Mouse (Mus musculus): ENCODE measurements at regions not wholly inside any gene's neighbourhood (a gene's known extent, or its start where the extent isn't known, plus 50 kb on each side); places are given as distances from the start of the nearest gene placed in this dataset.

GRCm38 (mm10) chr9:41582711-41583236 is 421.3 kb upstream of the Ubash3b start:
- Histone ChIP-seq H3K9ac (ENCODE audit: low read depth, low read length, severe bottlenecking) (peak overlapping the region; percentile 96), H3K4me2 (replicated peaks; ENCODE audit: low read depth, low read length, severe bottlenecking) (peak overlapping the region; percentile 62), H3K27me3 (ENCODE audit: control insufficient read depth, insufficient read depth, low read length) (no peaks in the 10 kb centered on the region), H3K4me3 (replicated peaks; ENCODE audit: low read length) (peak overlapping the region; percentile 64), H3K4me1 (ENCODE audit: control insufficient read depth, insufficient read depth, low read length) (peaks cover 20% of the 10 kb centered on the region), H3K36me3 (ENCODE audit: control insufficient read depth, insufficient read depth, low read length) (peaks cover 23% of the 10 kb centered on the region), H3K27ac (replicated peaks; ENCODE audit: low read depth, low read length) (peak overlapping the region; percentile 99), H3K9me3 (ENCODE audit: control insufficient read depth, low read length) (no peaks in the 10 kb centered on the region)
- ATAC-seq (ENCODE audit: low FRiP score, low read depth) = no peak
- DNase-seq (ENCODE audit: low spot score) = no peak
- no peak for TF ChIP-seq POLR2A (IDR thresholded peaks at IDR 0.05; ENCODE audit: borderline replicate concordance, extremely low read depth, insufficient read depth, insufficient read length)
- 15% methylated on average over 5 of the region's 5 CpGs for WGBS

- H3K4me2 ChIP-seq (replicated peaks; ENCODE audit: low read depth, low read length, severe bottlenecking) = peak overlapping the region; percentile 62
- peak; percentile 57 for DNase-seq (ENCODE audit: low spot score)
- H3K4me1 ChIP-seq (ENCODE audit: control insufficient read depth, insufficient read depth, low read length) = peaks cover 18% of the 10 kb centered on the region
- WGBS = 10% methylated on average over 8 of the region's 8 CpGs
- TF ChIP-seq POLR2A (IDR thresholded peaks at IDR 0.05; ENCODE audit: borderline replicate concordance, extremely low read depth, insufficient read depth, insufficient read length) = no peak
- peaks cover 18% of the 10 kb centered on the region for H3K36me3 ChIP-seq (ENCODE audit: control insufficient read depth, insufficient read depth, low read length)
- no peaks in the 10 kb centered on the region for H3K9me3 ChIP-seq (ENCODE audit: control insufficient read depth, low read length)
- no peak for ATAC-seq (ENCODE audit: low FRiP score, low read depth)
- H3K27ac ChIP-seq (replicated peaks; ENCODE audit: low read depth, low read length) = peak overlapping the region; percentile 99
- H3K9ac ChIP-seq (ENCODE audit: low read depth, low read length, severe bottlenecking) = peak overlapping the region; percentile 96
- no peaks in the 10 kb centered on the region for H3K27me3 ChIP-seq (ENCODE audit: control insufficient read depth, insufficient read depth, low read length)
- peak overlapping the region; percentile 64 for H3K4me3 ChIP-seq (replicated peaks; ENCODE audit: low read length)
These were observed 420.7 kb upstream of the Ubash3b start for GRCm38 (mm10) chr9:41582171-41582570.

DNA sequence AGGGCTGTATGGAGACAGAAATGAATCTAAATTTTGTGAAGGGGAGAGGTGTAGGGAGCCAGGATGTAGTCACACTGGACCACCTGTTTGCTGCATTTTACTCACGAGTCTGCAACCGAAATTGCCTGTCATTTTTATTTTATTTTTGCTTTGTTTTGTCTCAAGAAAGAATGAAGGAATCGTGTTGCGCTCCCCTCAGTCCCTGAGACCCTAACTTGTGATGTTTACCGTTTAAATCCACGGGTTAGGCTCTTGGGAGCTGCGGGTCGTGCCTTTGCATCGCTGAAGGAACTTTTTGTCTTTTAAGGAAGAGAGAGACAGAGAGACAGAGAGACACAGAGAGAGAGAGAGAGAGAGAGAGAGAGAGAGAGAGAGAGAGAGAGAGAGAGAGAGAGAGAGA is 420.2 kb upstream of the Ubash3b start:
- peaks cover 14% of the 10 kb centered on the region for H3K4me1 ChIP-seq (ENCODE audit: control insufficient read depth, insufficient read depth, low read length)
- peak overlapping the region; percentile 64 for H3K4me3 ChIP-seq (replicated peaks; ENCODE audit: low read length)
- no peaks in the 10 kb centered on the region for H3K9me3 ChIP-seq (ENCODE audit: control insufficient read depth, low read length)
- H3K9ac ChIP-seq (ENCODE audit: low read depth, low read length, severe bottlenecking) = peak overlapping the region; percentile 96
- peak overlapping the region; percentile 62 for H3K4me2 ChIP-seq (replicated peaks; ENCODE audit: low read depth, low read length, severe bottlenecking)
- no peaks in the 10 kb centered on the region for H3K27me3 ChIP-seq (ENCODE audit: control insufficient read depth, insufficient read depth, low read length)
- peak overlapping the region; percentile 99 for H3K27ac ChIP-seq (replicated peaks; ENCODE audit: low read depth, low read length)
- TF ChIP-seq POLR2A (IDR thresholded peaks at IDR 0.05; ENCODE audit: borderline replicate concordance, extremely low read depth, insufficient read depth, insufficient read length) = no peak
- 5% methylated on average over 9 of the region's 9 CpGs for WGBS
- H3K36me3 ChIP-seq (ENCODE audit: control insufficient read depth, insufficient read depth, low read length) = peaks cover 14% of the 10 kb centered on the region
- DNase-seq (ENCODE audit: low spot score) (no peak), ATAC-seq (ENCODE audit: low FRiP score, low read depth) (no peak)

DNA sequence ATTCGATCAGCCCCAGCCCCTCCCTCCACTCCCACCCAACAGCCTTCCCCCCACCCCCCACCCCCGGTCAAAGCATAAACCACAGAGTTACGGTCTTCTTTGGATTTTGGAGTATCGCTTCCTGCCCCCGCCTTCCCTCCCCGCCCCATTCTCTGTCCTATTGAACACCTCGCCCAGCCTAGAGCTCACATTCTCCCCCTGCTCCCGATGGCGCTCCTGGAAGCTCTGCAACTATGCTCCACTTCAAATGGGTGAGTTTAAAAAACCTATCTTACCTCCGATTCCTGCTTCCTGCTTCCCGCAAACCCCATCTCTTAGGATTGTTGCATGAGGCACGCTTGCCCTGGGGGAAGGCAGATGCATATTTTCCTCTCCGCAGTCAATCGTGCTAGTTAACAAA is 419.7 kb upstream of the Ubash3b start:
- Histone ChIP-seq H3K36me3 (ENCODE audit: control insufficient read depth, insufficient read depth, low read length) (peaks cover 8% of the 10 kb centered on the region), H3K9me3 (ENCODE audit: control insufficient read depth, low read length) (no peaks in the 10 kb centered on the region), H3K27ac (replicated peaks; ENCODE audit: low read depth, low read length) (peak overlapping the region; percentile 99), H3K4me2 (replicated peaks; ENCODE audit: low read depth, low read length, severe bottlenecking) (peak overlapping the region; percentile 62), H3K4me3 (replicated peaks; ENCODE audit: low read length) (peak overlapping the region; percentile 64), H3K4me1 (ENCODE audit: control insufficient read depth, insufficient read depth, low read length) (peaks cover 9% of the 10 kb centered on the region; the same call in 1 of the 2 replicates), H3K27me3 (ENCODE audit: control insufficient read depth, insufficient read depth, low read length) (no peaks in the 10 kb centered on the region), H3K9ac (ENCODE audit: low read depth, low read length, severe bottlenecking) (peak overlapping the region; percentile 96)
- peak; percentile 81; the same call in 1 of the 2 replicates for TF ChIP-seq POLR2A (IDR thresholded peaks at IDR 0.05; ENCODE audit: borderline replicate concordance, extremely low read depth, insufficient read depth, insufficient read length)
- DNase-seq (ENCODE audit: low spot score) (peak; percentile 81), ATAC-seq (ENCODE audit: low FRiP score, low read depth) (peak; percentile 41)
- under 1% methylated on average over 14 of the region's 14 CpGs for WGBS

GRCm38 (mm10) chr9:41580611-41581041 is 419.1 kb upstream of the Ubash3b start:
- peak overlapping the region; percentile 64 for H3K4me3 ChIP-seq (replicated peaks; ENCODE audit: low read length)
- peak; percentile 23; the same call in 1 of the 2 replicates for TF ChIP-seq POLR2A (IDR thresholded peaks at IDR 0.05; ENCODE audit: borderline replicate concordance, extremely low read depth, insufficient read depth, insufficient read length)
- H3K27ac ChIP-seq (replicated peaks; ENCODE audit: low read depth, low read length) = peak overlapping the region; percentile 99
- peaks cover 3% of the 10 kb centered on the region for H3K36me3 ChIP-seq (ENCODE audit: control insufficient read depth, insufficient read depth, low read length)
- no peaks in the 10 kb centered on the region for H3K9me3 ChIP-seq (ENCODE audit: control insufficient read depth, low read length)
- peak; percentile 59 for ATAC-seq (ENCODE audit: low FRiP score, low read depth)
- H3K4me2 ChIP-seq (replicated peaks; ENCODE audit: low read depth, low read length, severe bottlenecking) = peak overlapping the region; percentile 62
- H3K9ac ChIP-seq (ENCODE audit: low read depth, low read length, severe bottlenecking) = peak overlapping the region; percentile 96
- H3K4me1 ChIP-seq (ENCODE audit: control insufficient read depth, insufficient read depth, low read length) = peaks cover 12% of the 10 kb centered on the region
- no peaks in the 10 kb centered on the region for H3K27me3 ChIP-seq (ENCODE audit: control insufficient read depth, insufficient read depth, low read length)
- DNase-seq (ENCODE audit: low spot score) = peak; percentile 81
- WGBS = under 1% methylated on average over 13 of the region's 13 CpGs

Data from limb, embryonic 14.5 days (tissue).